Mouse (Mus musculus) embryonic fibroblast, embryonic 13.5 days (primary cell): Measurements from ENCODE around the gene Sap18.

Source experiments
- CTCF ChIP-seq: IDR thresholded peaks from 2 replicates; pipeline ENCODE4 v1.5.1; 2011; ENCODE audit warnings: mild to moderate bottlenecking, control low read depth, low read length, moderate library complexity, borderline replicate concordance; ENCODE audit not compliant: insufficient read depth
- POLR2A ChIP-seq: IDR thresholded peaks from 2 replicates; pipeline ENCODE4 v1.6.1; 2011; ENCODE audit warnings: low read depth, mild to moderate bottlenecking, control low read depth, low read length, moderate library complexity

GRCm38 (mm10) chr14:57808558-57808957 lies 10.6 kb downstream of the Sap18 start:
- TF ChIP-seq CTCF (no peak), POLR2A (no peak)
